Mouse (Mus musculus) heart, embryonic 13.5 days (tissue): ENCODE measurements at regions not wholly inside any gene's neighbourhood (a gene's known extent, or its start where the extent isn't known, plus 50 kb on each side); places are given as distances from the start of the nearest gene placed in this dataset.

Experiments used
- ATAC-seq: fragments of 200-750 bp; cut with Nextera tagmentation; 2 replicates; pipeline ENCODE4 v1.8.0; 2017; ENCODE audit warnings: moderate TSS enrichment; ENCODE audit not compliant: insufficient number of reproducible peaks, low FRiP score, low TSS enrichment; ENCODE audit errors: extremely low read depth
- H3K27ac ChIP-seq: fragments of 300-500 bp; sonication (generic); replicated peaks from 2 replicates; pipeline ENCODE4 v1.5.1; 2015; ENCODE audit warnings: moderate library complexity, mild to moderate bottlenecking, inconsistent platforms
- H3K27me3 ChIP-seq: fragments of 300-500 bp; sonication (generic); replicated peaks from 2 replicates; pipeline ENCODE4 v1.6.1; 2015; ENCODE audit warnings: mild to moderate bottlenecking, inconsistent platforms
- H3K36me3 ChIP-seq: fragments of 300-500 bp; sonication (generic); 2 replicates; pipeline ENCODE4 v1.6.1; 2015; ENCODE audit warnings: mild to moderate bottlenecking, inconsistent platforms
- H3K4me1 ChIP-seq: fragments of 300-500 bp; sonication (generic); 2 replicates; pipeline ENCODE4 v1.6.1; 2015; ENCODE audit warnings: inconsistent platforms
- H3K4me2 ChIP-seq: fragments of 300-500 bp; sonication (generic); 2 replicates; pipeline ENCODE4 v1.6.1; 2015; ENCODE audit warnings: inconsistent platforms, mild to moderate bottlenecking, moderate library complexity
- H3K4me3 ChIP-seq: fragments of 300-500 bp; sonication (generic); 2 replicates; pipeline ENCODE4 v1.5.1; 2015; ENCODE audit warnings: moderate library complexity, mild to moderate bottlenecking, inconsistent platforms
- H3K9ac ChIP-seq: fragments of 300-500 bp; sonication (generic); 2 replicates; pipeline ENCODE4 v1.6.1; 2015; ENCODE audit warnings: inconsistent platforms, mild to moderate bottlenecking, moderate library complexity
- H3K9me3 ChIP-seq: fragments of 300-500 bp; sonication (generic); 2 replicates; pipeline ENCODE4 v1.6.1; 2016; ENCODE audit warnings: inconsistent platforms
- WGBS: fragments of 180-500 bp; shearing (Covaris S2); methylation state at CpG from one replicate; pipeline ENCODE4 v1.1.7; 2015; ENCODE audit warnings: mixed read lengths; 5-methylcytosine and 5-hydroxymethylcytosine counted together

GRCm38 (mm10) chr5:45214475-45214874, 235.6 kb downstream of the Qdpr start:
- Histone ChIP-seq H3K4me2 (no peak overlapping the region), H3K27me3 (no peaks in the 10 kb centered on the region), H3K36me3 (no peaks in the 10 kb centered on the region), H3K9ac (no peak overlapping the region), H3K9me3 (no peaks in the 10 kb centered on the region), H3K4me1 (no peaks in the 10 kb centered on the region), H3K27ac (no peak overlapping the region), H3K4me3 (no peak overlapping the region)
- no peak for ATAC-seq

DNA sequence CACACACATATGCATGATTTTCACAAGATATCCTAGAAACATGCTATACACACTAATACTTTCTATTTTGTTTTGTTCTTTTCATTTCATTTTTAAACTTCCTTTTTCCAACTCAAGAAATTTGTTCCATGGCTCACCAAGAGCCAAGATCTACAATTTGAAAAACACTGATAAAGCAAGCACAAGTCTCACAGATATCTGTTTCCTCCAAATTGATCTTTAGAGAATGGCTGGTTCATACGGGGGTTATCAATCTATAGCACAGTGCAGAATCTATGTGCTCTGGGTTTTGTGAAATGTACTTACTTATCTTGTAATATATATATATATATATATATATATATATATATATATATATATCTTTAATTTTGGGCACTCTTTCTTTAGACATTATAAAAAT, 251.6 kb downstream of the Qdpr start:
- H3K4me2 ChIP-seq, result no peak overlapping the region
- no peaks in the 10 kb centered on the region for H3K4me1 ChIP-seq
- H3K4me3 ChIP-seq, result no peak overlapping the region
- no peak for ATAC-seq
- WGBS, result 30% methylated on average over 1 of the region's 1 CpGs
- H3K36me3 ChIP-seq, result no peaks in the 10 kb centered on the region
- H3K27me3 ChIP-seq, result no peaks in the 10 kb centered on the region
- H3K9ac ChIP-seq, result no peak overlapping the region
- H3K9me3 ChIP-seq, result no peaks in the 10 kb centered on the region
- no peak overlapping the region for H3K27ac ChIP-seq

DNA sequence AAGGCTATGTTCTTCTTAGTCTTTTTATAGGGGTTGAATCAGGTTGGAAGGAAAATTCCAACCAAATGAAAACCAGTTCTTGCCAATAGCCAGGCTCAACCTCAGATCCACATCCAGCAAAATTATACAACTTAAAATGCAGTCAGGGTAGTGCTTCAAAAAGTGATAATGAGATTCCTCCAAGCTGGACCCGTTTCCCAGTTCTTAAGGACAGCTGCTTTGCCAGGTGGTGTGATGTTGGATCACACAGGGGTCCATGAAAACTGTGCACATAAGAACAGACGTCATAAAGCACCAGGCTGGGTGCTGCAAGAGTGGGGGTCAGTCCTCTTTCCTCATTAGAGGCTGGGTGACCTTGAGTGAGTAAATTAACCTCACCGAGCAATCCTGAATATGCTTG, 253.9 kb downstream of the Qdpr start:
- H3K4me2 ChIP-seq, result no peak overlapping the region
- H3K4me3 ChIP-seq, result no peak overlapping the region
- H3K9ac ChIP-seq, result no peak overlapping the region
- 52% methylated on average over 3 of the region's 3 CpGs for WGBS
- no peak overlapping the region for H3K27ac ChIP-seq
- H3K36me3 ChIP-seq, result no peaks in the 10 kb centered on the region
- H3K9me3 ChIP-seq, result no peaks in the 10 kb centered on the region
- H3K4me1 ChIP-seq, result no peaks in the 10 kb centered on the region
- H3K27me3 ChIP-seq, result no peaks in the 10 kb centered on the region
- no peak for ATAC-seq

DNA sequence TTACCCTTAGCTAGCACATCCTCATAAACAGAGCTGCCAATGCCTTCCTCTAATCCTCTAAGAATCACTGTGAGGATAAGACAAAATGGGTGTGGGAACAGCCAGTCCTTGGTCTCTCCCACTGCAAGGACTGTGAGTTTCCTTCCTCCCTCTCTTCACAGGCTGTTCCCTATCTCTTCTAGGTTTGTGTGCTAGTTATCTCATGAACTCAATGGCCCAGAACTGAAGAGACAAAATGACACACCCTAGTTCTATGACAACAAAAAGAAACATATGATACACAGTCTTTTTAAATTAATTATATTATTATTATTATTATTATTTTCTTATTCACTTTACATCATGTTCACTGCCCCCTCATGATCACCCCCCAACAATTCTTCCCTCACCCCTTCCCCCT, 257.7 kb downstream of the Qdpr start:
- H3K9ac ChIP-seq, result no peak overlapping the region

GRCm38 (mm10) chr5:45173035-45173755, 276.8 kb downstream of the Qdpr start:
- Histone ChIP-seq H3K27me3 (no peaks in the 10 kb centered on the region), H3K27ac (no peak overlapping the region), H3K4me2 (no peak overlapping the region), H3K9me3 (no peaks in the 10 kb centered on the region), H3K36me3 (no peaks in the 10 kb centered on the region), H3K9ac (no peak overlapping the region), H3K4me3 (no peak overlapping the region), H3K4me1 (0 out of 2 replicates have a peak, but pooled peaks cover 4% of the 10 kb centered on the region)
- 80% methylated on average over 8 of the region's 8 CpGs for WGBS
- no peak for ATAC-seq

More for the DNA sequence above, 257.7 kb downstream of the Qdpr start:
- H3K9me3 ChIP-seq, result no peaks in the 10 kb centered on the region
- H3K4me3 ChIP-seq, result no peak overlapping the region
- no peak for ATAC-seq
- no peak overlapping the region for H3K27ac ChIP-seq
- H3K27me3 ChIP-seq, result no peaks in the 10 kb centered on the region
- H3K4me2 ChIP-seq, result no peak overlapping the region
- H3K4me1 ChIP-seq, result no peaks in the 10 kb centered on the region
- no peaks in the 10 kb centered on the region for H3K36me3 ChIP-seq

- Histone ChIP-seq H3K27ac (no peak overlapping the region), H3K9ac (no peak overlapping the region), H3K4me3 (no peak overlapping the region), H3K4me2 (no peak overlapping the region), H3K4me1 (no peaks in the 10 kb centered on the region), H3K27me3 (no peaks in the 10 kb centered on the region), H3K36me3 (no peaks in the 10 kb centered on the region), H3K9me3 (peaks cover 2% of the 10 kb centered on the region; the same call in 1 of the 2 replicates)
- 77% methylated on average over 4 of the region's 4 CpGs for WGBS
- ATAC-seq, result no peak; the same call in 1 of the 2 replicates
Observed at GRCm38 (mm10) chr5:45159194-45159593, 290.8 kb downstream of the Qdpr start.

DNA sequence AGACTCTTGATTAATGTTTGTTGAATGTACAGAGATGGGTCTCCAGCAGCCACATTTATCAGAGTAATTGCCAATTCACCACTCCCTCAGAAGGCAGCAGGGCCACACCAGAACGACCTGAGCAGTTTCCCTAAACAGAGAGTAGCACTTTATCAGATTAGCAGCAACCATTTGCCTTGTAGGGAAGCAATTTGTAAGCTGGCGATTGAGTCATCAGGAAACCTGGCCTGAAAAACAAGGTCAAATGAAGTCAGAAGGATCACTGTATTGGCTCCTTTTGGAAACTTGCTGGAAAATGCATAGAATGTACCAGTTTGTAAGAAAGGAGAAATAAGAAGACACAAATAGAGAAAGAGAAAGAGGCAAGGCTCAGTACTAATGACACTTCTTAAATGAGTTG, 295.1 kb downstream of the Qdpr start:
- Histone ChIP-seq H3K36me3 (no peaks in the 10 kb centered on the region), H3K4me3 (no peak overlapping the region), H3K27ac (no peak overlapping the region), H3K4me2 (no peak overlapping the region), H3K9ac (no peak overlapping the region), H3K27me3 (no peaks in the 10 kb centered on the region), H3K4me1 (no peaks in the 10 kb centered on the region), H3K9me3 (peaks cover 5% of the 10 kb centered on the region; the same call in 1 of the 2 replicates)
- ATAC-seq, result no peak
- 25% methylated on average over 2 of the region's 2 CpGs for WGBS

- no peak for ATAC-seq
- Histone ChIP-seq H3K9me3 (no peaks in the 10 kb centered on the region), H3K9ac (no peak overlapping the region), H3K4me2 (no peak overlapping the region), H3K27me3 (no peaks in the 10 kb centered on the region), H3K27ac (no peak overlapping the region), H3K4me1 (no peaks in the 10 kb centered on the region), H3K4me3 (no peak overlapping the region), H3K36me3 (no peaks in the 10 kb centered on the region)
- 76% methylated on average over 4 of the region's 4 CpGs for WGBS
Observed at GRCm38 (mm10) chr5:45144186-45144585, 305.9 kb downstream of the Qdpr start.

- 63% methylated on average over 10 of the region's 10 CpGs for WGBS
- Histone ChIP-seq H3K36me3 (no peaks in the 10 kb centered on the region), H3K4me3 (no peak overlapping the region), H3K4me1 (no peaks in the 10 kb centered on the region), H3K9me3 (no peaks in the 10 kb centered on the region), H3K4me2 (no peak overlapping the region), H3K9ac (no peak overlapping the region), H3K27me3 (no peaks in the 10 kb centered on the region), H3K27ac (no peak overlapping the region)
- ATAC-seq, result no peak
Observed at GRCm38 (mm10) chr5:45137198-45137973, 312.6 kb downstream of the Qdpr start.

DNA sequence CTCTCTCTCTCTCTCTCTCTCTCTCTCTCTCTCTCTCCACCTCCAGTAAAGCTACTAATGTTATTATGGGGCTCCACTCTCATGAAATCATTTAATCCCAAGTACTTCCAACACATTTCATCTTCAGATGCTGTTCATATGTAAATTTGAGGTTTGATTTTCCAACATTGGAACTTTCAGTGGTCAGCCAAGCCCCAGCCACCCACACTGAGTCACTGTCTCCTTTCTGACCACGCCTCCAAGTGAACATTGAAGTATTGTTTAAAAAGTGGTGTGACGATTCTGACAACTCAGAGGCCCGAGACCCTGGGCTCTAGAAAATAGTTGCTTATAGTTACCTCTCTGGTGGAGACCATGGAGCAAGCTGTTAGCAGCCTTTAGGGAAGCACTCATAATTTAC, 313.3 kb downstream of the Qdpr start:
- Histone ChIP-seq H3K27ac (no peak overlapping the region), H3K36me3 (no peaks in the 10 kb centered on the region), H3K4me1 (no peaks in the 10 kb centered on the region), H3K4me3 (no peak overlapping the region), H3K9ac (no peak overlapping the region), H3K4me2 (no peak overlapping the region), H3K9me3 (no peaks in the 10 kb centered on the region), H3K27me3 (no peaks in the 10 kb centered on the region)
- 51% methylated on average over 3 of the region's 3 CpGs for WGBS
- no peak for ATAC-seq

GRCm38 (mm10) chr5:45127971-45128370, 322.1 kb downstream of the Qdpr start:
- 71% methylated on average over 8 of the region's 8 CpGs for WGBS
- H3K4me2 ChIP-seq, result no peak overlapping the region
- H3K9ac ChIP-seq, result no peak overlapping the region
- no peak overlapping the region for H3K4me3 ChIP-seq
- no peak overlapping the region for H3K27ac ChIP-seq
- H3K9me3 ChIP-seq, result no peaks in the 10 kb centered on the region
- H3K36me3 ChIP-seq, result no peaks in the 10 kb centered on the region
- no peaks in the 10 kb centered on the region for H3K4me1 ChIP-seq
- ATAC-seq, result no peak
- no peaks in the 10 kb centered on the region for H3K27me3 ChIP-seq
